Mouse (Mus musculus) thymus, postnatal 14 days (tissue): Measurements from ENCODE around the gene Zfp148.
"Not testable (repeated sequence)": the region's sequence is repeated elsewhere in the genome, so short reads cannot be mapped to it uniquely, and the experiment has no call there.

Source experiments
- DNase-seq: peaks from one replicate; pipeline ENCODE4 v3.0.0; 2021

Zfp148 gene

GRCm38 (mm10) chr16:33382341-33382740, 1.7 kb downstream of the Zfp148 start:
- no peak for DNase-seq

DNA sequence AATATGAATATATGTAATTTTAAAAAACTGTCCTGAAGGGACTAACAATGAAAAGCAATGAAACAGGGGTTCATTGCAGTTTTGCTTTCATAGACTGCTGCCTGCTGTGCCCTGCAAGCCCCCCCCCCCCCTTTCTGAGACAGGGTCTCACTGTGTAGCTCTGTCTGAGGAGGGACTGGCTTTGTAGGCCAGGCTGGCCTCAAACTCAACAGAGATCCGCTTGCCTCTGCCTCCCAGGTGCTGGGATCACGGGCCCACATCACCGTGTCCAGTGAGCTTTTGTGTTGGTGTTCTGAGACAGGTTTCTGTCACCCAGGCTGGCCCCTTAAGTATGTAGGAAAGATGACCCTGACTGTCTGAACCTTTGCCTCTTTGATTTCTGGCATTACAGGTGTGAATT, 2.9 kb downstream of the Zfp148 start:
- no peak for DNase-seq

DNA sequence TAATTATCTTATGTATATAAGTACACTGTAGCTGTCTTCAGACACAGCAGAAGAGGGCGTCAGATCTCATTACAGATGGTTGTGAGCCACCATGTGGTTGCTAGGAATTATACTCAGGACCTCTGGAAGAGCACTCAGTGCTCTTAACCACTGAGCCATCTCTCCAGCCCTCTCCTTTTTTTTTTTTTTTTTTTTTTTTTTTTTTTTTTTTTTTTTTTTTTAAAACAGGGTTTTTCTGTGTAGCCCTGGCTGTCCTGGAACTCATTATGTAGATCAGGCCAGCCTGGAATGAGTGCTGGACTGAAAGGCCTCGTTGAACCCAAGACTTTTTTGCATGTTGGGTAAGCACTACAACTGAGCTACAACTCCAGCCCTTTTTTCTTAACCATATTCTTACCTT, 3.4 kb downstream of the Zfp148 start:
- DNase-seq, result not testable (repeated sequence)

GRCm38 (mm10) chr16:33387013-33387412, 6.4 kb downstream of the Zfp148 start:
- DNase-seq, result no peak

- DNase-seq, result no peak
Observed at GRCm38 (mm10) chr16:33387420-33387819, 6.8 kb downstream of the Zfp148 start.

- peak; percentile 82 for DNase-seq
Observed at GRCm38 (mm10) chr16:33399913-33400782, 19.5 kb downstream of the Zfp148 start.

GRCm38 (mm10) chr16:33400943-33401342, 20.3 kb downstream of the Zfp148 start:
- no peak for DNase-seq

- DNase-seq, result no peak
Observed at GRCm38 (mm10) chr16:33403258-33403657, 22.6 kb downstream of the Zfp148 start.

- no peak for DNase-seq
Observed at GRCm38 (mm10) chr16:33404055-33404454, 23.4 kb downstream of the Zfp148 start.

GRCm38 (mm10) chr16:33405487-33405886, 24.9 kb downstream of the Zfp148 start:
- DNase-seq, result no peak

- no peak for DNase-seq
Observed at GRCm38 (mm10) chr16:33410151-33410550, 29.5 kb downstream of the Zfp148 start.

GRCm38 (mm10) chr16:33410605-33411004, 30.0 kb downstream of the Zfp148 start:
- DNase-seq, result no peak

GRCm38 (mm10) chr16:33414191-33414590, 33.6 kb downstream of the Zfp148 start:
- DNase-seq, result no peak

GRCm38 (mm10) chr16:33415607-33416006, 35.0 kb downstream of the Zfp148 start:
- no peak for DNase-seq

GRCm38 (mm10) chr16:33428327-33428726, 47.7 kb downstream of the Zfp148 start:
- DNase-seq, result no peak

- no peak for DNase-seq
Observed at GRCm38 (mm10) chr16:33431660-33432059, 51.0 kb downstream of the Zfp148 start.

GRCm38 (mm10) chr16:33441065-33441464, 60.4 kb downstream of the Zfp148 start:
- DNase-seq, result no peak

DNA sequence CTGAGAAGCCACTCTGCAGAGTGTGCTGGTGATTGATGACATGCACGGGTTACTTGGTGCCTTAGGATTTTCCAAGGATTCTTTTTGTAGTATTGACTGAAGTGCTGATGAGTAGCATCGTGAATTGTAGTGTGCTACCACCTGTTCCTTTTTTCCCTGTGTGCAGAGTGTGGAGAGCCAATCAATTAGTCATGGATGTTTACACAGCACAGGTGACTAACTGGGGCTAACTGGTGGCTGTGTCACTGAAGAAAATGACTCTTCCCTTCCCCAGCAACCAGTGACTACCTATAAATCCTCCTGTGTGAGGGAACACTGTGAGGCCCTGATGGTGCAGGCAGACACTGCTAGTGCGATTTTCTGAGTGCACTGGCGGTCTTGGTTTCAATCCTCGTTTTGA, 66.2 kb downstream of the Zfp148 start:
- no peak for DNase-seq

GRCm38 (mm10) chr16:33453826-33454225, 73.2 kb downstream of the Zfp148 start:
- DNase-seq, result no peak

- DNase-seq, result no peak
Observed at GRCm38 (mm10) chr16:33454306-33454705, 73.7 kb downstream of the Zfp148 start.

DNA sequence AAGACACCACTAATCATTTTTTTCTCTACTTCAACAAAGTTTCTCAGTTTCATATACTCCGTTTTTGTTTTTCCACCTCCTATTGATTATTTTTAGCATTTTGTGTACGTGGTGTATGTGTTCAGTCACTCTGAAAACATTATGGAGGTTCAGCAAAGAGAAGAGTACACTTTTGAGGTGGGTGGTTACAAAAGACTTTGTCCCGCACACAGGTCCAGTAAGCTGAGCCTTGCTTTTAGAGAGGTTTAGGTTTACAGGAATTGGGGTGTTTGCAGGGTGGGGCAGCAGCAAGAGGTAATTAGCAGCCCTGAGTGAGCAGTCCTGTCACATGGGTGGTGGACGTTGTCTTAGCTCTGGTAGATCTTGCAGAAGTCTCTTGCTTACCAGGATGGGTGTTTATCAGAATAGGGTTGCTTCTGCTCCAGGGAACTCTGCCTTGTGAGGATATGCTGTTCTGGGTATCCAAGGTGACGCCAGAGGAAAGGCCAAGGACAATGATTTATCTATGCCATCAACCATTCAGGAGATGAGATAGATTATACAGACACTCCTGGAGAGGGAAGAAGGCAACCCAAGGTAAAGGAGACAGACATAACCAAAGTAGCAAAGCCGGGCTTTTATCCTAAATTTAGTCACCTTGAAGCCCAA, 74.8 kb downstream of the Zfp148 start:
- DNase-seq, result no peak

DNA sequence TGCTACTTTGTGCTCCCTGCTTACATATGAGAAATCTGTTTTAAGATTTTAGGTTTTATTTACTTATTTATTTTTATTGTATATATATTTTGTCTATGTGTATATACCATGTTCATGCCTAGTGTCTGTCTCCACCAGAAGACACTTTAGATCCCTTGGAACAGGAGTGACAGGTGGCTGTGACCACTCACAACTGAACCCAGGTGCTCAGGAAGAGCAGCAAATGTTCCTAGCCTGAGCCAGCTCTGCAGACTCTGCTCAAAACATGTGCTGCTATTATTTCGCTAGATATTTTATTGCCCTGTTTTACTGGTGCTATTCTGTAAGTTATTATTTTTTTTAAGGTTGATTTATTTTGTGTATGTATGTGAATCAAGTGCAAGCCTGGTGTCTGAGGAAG, 78.5 kb downstream of the Zfp148 start:
- no peak for DNase-seq

GRCm38 (mm10) chr16:33461416-33461815, 80.8 kb downstream of the Zfp148 start:
- no peak for DNase-seq

DNA sequence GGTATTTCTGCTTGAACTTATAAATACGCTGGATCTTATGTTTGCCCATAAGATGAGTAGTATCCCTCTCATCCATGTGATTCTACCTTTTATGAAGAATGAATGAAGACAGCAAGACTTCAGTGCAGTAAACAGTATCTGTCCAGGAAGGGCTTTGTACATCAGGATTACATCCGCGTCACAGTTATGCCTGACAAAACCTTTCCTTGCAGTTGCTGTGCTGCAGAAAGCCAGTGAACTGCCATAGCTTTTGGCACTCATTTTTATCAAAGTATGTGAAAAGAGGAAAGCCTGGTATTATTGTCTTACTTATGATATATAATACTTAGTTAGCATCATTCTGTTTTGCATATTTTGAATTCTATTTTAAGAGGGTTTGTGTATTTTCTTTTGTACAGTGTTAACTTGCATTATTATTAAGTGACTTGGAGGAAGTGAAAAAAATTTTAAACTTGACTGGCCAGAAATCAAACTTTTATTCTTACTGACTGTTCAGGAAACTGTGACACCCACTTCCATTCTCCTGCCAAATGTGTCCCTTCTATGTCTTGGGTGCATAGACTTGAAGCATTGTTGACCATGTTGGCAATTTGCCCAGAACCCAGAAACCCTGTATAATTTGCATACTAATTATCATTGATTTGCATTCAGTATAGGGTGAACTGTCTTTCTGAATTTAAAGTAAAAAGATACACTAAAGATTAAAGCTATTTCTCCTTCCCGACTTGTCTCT, 84.0 kb downstream of the Zfp148 start:
- DNase-seq, result no peak
